Mouse (Mus musculus): ENCODE data around the gene Anxa4.

DNA sequence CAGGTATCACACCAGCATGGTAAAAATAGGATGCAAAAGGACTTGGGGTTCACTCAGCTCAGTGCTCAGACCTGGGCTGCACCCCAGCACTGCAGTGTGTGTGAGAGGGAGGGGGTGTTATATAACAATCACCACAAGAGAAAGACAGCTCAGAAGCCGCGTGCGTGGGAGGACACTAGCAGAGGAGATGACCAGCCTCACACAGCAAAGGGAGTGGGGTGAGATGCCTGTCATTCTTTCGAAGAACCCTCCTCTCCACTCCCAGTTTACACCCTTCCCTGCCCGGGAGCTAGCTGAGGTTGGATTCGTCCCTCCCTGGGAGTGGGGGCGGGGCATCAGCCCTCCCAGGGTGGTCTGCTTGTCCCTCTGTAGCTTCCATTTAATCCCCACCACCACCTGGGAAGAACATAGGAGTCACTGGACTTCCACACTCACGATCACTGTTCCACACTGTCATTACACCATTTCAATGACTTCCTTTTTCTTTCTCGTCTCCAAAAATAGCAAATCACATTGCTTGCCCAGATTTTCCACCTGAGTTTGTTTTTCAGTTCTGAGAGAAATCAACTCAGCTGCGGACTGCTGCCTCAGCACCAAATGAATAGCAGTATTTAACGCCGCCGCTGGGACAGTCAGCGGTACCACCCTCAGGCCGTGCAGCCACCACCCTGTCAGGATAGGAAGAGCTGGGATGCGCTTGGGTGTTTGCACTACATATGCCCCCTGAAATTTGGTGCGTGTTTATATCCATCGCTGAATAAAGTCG, 29.1 kb upstream of the Anxa4 start:
- TF ChIP-seq GATA1 (IDR thresholded peaks at IDR 0.05; ENCODE audit: borderline replicate concordance, low read length), result no peak
- TF ChIP-seq FLI1 (IDR thresholded peaks at IDR 0.05; ENCODE audit: low read length), result no peak

Data from megakaryocyte, embryonic 14.5 days (primary cell).